Mouse (Mus musculus): ENCODE data around the gene Calcoco2. TPM values are rescaled to one million over a fixed set of nuclear protein-coding genes. Genes with fewer than 3 reads are reported as not detected.
A peak's percentile ranks its signal among the peaks of the same experiment; 100 is the strongest.

Calcoco2 gene
- polyA plus RNA-seq, 1 experiment from 2014 or later = not detected

DNA sequence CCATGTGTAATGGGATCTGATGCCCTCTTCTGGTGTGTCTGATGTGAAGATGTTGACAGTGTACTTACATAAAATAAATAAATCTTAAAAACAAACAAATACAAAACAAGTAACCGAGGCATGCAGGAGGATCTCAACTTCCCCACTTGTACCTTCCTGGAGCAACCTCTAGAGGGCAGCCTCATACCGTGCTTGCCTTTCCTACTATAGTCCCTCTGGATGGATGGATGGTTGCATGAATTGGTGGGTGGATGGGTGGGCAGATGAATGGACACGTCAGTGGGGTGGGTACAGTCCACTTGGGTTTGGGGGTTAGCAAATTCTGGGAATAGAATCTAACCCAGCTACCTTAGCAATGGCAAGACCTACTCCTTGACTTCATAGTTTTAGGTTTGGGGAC is 18.4 kb downstream of the Calcoco2 start:
- Histone ChIP-seq H3K27me3 (replicated peaks; ENCODE audit: control insufficient read depth, insufficient read depth, low read length) (no peaks in the 10 kb centered on the region), H3K4me3 (ENCODE audit: low read depth, low read length) (no peak overlapping the region), H3K4me1 (replicated peaks; ENCODE audit: control insufficient read depth, insufficient read depth, low read length) (no peaks in the 10 kb centered on the region), H3K4me2 (no peak overlapping the region), H3K27ac (ENCODE audit: low read depth, low read length) (no peak overlapping the region), H3K9me3 (ENCODE audit: control insufficient read depth, low read length) (no peaks in the 10 kb centered on the region), H3K36me3 (ENCODE audit: control insufficient read depth, insufficient read depth, low read length) (no peaks in the 10 kb centered on the region), H3K9ac (ENCODE audit: low read depth, low read length) (no peak overlapping the region)
- ATAC-seq (replicated peaks; ENCODE audit: low FRiP score) (no peak), DNase-seq (ENCODE audit: low spot score) (peak; percentile 41)
- 8% methylated on average over 3 of the region's 3 CpGs for WGBS

DNA sequence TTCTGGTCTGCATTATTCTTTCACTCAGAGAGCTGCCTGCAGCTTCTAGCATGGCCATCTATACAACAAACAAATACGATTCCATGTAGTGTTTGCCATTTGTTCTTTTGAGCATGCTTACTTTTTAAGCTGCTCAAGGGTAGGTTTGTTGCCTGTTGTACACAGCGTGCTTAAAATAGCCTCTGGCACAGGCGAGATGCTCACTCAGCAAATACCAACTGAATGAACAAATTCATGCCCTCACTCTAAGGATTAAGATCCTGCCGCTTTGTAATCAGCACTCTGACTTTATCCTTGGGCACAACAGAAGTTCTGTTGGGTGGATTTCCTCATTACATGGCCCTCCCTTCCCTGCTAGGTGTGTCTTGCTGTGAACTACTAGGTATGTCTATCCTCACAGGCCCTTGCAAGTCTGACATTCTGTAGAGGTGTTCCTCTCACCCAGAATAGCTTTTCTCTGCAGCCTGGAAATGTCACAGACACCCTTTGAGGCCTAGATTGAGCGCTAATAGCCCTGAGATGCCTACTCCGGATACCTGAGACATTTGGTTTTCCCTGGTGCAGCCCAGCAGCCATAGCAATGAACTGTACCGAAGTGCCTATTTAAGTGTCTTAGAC is 19.0 kb downstream of the Calcoco2 start:
- H3K27me3 ChIP-seq (replicated peaks; ENCODE audit: control insufficient read depth, insufficient read depth, low read length) = no peaks in the 10 kb centered on the region
- 46% methylated on average over 7 of the region's 7 CpGs for WGBS
- H3K9ac ChIP-seq (ENCODE audit: low read depth, low read length) = no peak overlapping the region
- no peaks in the 10 kb centered on the region for H3K36me3 ChIP-seq (ENCODE audit: control insufficient read depth, insufficient read depth, low read length)
- ATAC-seq (replicated peaks; ENCODE audit: low FRiP score) (no peak), DNase-seq (ENCODE audit: low spot score) (no peak)
- no peak overlapping the region for H3K4me3 ChIP-seq (ENCODE audit: low read depth, low read length)
- no peak overlapping the region for H3K4me2 ChIP-seq
- no peak overlapping the region for H3K27ac ChIP-seq (ENCODE audit: low read depth, low read length)
- no peaks in the 10 kb centered on the region for H3K9me3 ChIP-seq (ENCODE audit: control insufficient read depth, low read length)
- H3K4me1 ChIP-seq (replicated peaks; ENCODE audit: control insufficient read depth, insufficient read depth, low read length) = no peaks in the 10 kb centered on the region

DNA sequence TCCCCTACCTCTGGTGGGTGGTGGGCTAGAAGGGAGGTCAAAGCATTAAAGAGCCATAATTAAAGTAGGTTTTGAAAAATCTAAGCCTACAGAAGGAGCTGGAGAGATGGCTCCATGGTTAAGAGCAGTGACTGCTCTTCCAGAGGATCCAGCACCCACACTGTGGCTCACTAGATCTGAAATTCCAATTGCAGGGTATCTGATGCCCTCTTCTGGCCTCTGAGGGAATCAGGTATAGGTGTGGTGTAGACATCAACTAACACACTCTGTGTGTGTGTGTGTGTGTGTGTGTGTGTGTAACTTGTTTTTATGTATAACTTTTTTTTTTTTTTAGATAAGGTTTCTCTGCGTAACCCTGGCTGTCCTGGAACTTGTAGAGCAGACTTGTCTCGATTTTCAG is 20.7 kb downstream of the Calcoco2 start:
- Histone ChIP-seq H3K9ac (ENCODE audit: low read depth, low read length) (no peak overlapping the region), H3K27ac (ENCODE audit: low read depth, low read length) (no peak overlapping the region), H3K9me3 (ENCODE audit: control insufficient read depth, low read length) (no peaks in the 10 kb centered on the region), H3K36me3 (ENCODE audit: control insufficient read depth, insufficient read depth, low read length) (no peaks in the 10 kb centered on the region), H3K4me3 (ENCODE audit: low read depth, low read length) (no peak overlapping the region), H3K4me1 (replicated peaks; ENCODE audit: control insufficient read depth, insufficient read depth, low read length) (no peaks in the 10 kb centered on the region), H3K4me2 (no peak overlapping the region), H3K27me3 (replicated peaks; ENCODE audit: control insufficient read depth, insufficient read depth, low read length) (no peaks in the 10 kb centered on the region)
- 59% methylated on average over 2 of the region's 2 CpGs for WGBS
- DNase-seq (ENCODE audit: low spot score) = no peak
- ATAC-seq (replicated peaks; ENCODE audit: low FRiP score) = no peak

DNA sequence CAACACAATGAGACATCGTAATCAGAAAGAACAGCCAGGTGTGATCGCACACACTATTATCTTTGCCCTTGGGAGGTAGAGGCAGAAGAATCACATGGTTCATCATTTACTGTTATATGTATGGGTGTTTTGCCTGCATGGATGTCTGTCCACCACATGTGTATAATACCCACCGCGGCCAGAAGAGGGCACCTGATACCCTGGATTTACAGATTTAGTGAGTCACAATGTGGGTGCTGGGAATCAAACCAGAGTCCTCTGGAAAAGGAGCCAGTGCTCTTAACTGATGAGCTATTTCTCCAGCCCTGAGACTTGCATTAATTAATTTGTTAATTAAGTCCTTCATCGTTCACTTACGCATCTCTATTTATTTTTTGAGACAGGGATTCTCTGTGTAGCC is 23.8 kb downstream of the Calcoco2 start:
- Histone ChIP-seq H3K9ac (ENCODE audit: low read depth, low read length) (no peak overlapping the region), H3K27ac (ENCODE audit: low read depth, low read length) (no peak overlapping the region), H3K4me3 (ENCODE audit: low read depth, low read length) (no peak overlapping the region), H3K4me1 (replicated peaks; ENCODE audit: control insufficient read depth, insufficient read depth, low read length) (no peaks in the 10 kb centered on the region), H3K4me2 (no peak overlapping the region), H3K36me3 (ENCODE audit: control insufficient read depth, insufficient read depth, low read length) (no peaks in the 10 kb centered on the region), H3K9me3 (ENCODE audit: control insufficient read depth, low read length) (no peaks in the 10 kb centered on the region), H3K27me3 (replicated peaks; ENCODE audit: control insufficient read depth, insufficient read depth, low read length) (no peaks in the 10 kb centered on the region)
- ATAC-seq (replicated peaks; ENCODE audit: low FRiP score) (no peak), DNase-seq (ENCODE audit: low spot score) (no peak)
- WGBS = 82% methylated on average over 6 of the region's 6 CpGs

DNA sequence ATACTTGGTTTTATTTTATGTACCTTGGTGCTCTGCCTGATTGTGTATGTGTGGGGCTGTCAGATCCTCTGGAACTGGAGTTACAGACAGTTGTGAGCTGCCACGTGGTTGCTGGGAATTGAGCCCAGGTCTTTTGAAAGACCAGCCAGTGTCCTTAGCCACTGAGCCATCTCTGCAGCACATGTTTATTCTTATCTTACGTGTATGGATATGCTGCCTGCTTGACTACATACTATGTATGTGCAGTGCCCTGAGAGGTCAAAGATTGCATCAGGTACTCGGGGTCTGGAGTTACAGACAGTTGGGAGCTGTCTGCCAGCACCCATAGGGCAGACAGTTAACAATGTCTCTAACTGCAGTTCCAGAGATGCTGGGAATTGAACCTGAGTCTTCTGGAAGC is 29.1 kb downstream of the Calcoco2 start:
- 58% methylated on average over 3 of the region's 3 CpGs for WGBS
- DNase-seq (ENCODE audit: low spot score) (no peak), ATAC-seq (replicated peaks; ENCODE audit: low FRiP score) (no peak)
- Histone ChIP-seq H3K9ac (ENCODE audit: low read depth, low read length) (no peak overlapping the region), H3K4me3 (ENCODE audit: low read depth, low read length) (no peak overlapping the region), H3K36me3 (ENCODE audit: control insufficient read depth, insufficient read depth, low read length) (no peaks in the 10 kb centered on the region), H3K4me2 (no peak overlapping the region), H3K9me3 (ENCODE audit: control insufficient read depth, low read length) (no peaks in the 10 kb centered on the region), H3K27ac (ENCODE audit: low read depth, low read length) (no peak overlapping the region), H3K4me1 (replicated peaks; ENCODE audit: control insufficient read depth, insufficient read depth, low read length) (no peaks in the 10 kb centered on the region), H3K27me3 (replicated peaks; ENCODE audit: control insufficient read depth, insufficient read depth, low read length) (no peaks in the 10 kb centered on the region)

DNA sequence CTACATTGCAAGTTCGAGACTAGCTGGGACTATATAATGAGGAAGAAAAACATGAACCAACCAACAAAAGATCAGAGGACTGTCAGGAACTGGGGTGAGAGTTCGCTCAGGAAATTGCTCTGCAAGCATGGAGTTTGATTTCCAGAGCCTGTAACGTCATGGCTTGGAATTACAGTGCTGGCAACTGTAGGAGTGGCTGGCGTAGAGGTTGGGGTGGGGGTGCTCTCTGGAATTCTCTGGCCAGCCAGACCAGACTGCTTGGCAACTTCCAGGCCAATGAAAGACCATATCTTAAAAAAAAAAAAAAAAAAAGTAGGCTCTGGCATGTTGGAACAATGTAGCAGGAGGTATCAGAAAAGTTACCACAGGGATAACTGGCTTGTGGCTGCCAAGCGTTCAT is 31.0 kb downstream of the Calcoco2 start:
- Histone ChIP-seq H3K9ac (ENCODE audit: low read depth, low read length) (no peak overlapping the region), H3K4me1 (replicated peaks; ENCODE audit: control insufficient read depth, insufficient read depth, low read length) (no peaks in the 10 kb centered on the region), H3K27me3 (replicated peaks; ENCODE audit: control insufficient read depth, insufficient read depth, low read length) (no peaks in the 10 kb centered on the region), H3K4me2 (no peak overlapping the region), H3K27ac (ENCODE audit: low read depth, low read length) (no peak overlapping the region), H3K9me3 (ENCODE audit: control insufficient read depth, low read length) (no peaks in the 10 kb centered on the region), H3K4me3 (ENCODE audit: low read depth, low read length) (no peak overlapping the region), H3K36me3 (ENCODE audit: control insufficient read depth, insufficient read depth, low read length) (no peaks in the 10 kb centered on the region)
- DNase-seq (ENCODE audit: low spot score) = no peak
- 77% methylated on average over 5 of the region's 5 CpGs for WGBS
- no peak for ATAC-seq (replicated peaks; ENCODE audit: low FRiP score)

DNA sequence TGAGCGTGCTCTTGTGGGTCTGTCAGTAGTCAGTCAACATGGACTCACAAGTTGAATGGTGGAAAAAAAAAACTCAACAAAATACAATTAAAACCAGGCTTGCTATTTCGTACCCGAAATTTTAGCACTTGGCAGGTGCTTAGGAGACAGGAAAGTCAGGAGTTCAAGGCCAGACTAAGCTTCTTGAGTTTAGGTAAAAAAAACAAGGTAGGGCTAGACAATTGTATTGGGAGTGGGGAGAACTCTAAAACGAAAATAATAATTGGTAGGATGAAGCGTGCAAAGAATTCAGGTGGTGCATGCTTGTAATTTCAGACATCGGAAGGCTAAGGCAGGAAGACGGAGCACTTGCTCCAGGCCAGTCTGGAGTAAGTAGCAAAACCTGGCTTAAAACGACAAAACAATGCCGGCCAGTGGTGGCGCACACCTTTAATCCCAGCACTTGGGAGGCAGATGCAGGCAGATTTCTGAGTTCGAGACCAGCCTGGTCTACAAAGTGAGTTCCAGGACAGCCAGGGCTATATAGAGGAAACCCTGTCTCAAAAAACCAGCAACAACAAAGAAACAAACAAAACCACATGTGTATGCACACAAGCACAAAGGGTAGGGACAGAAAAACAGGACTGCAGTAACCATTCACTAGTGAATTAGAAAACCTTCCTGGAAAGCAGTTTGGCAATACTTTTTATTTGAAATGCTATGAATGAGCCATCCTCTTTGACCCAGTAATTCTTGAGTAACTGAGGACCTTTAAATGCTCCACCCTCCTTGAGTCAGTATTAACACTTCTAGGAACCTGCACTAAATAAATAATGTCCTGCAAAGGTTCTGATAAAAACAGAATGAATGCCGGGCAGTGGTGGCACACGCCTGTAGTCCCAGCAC is 35.3 kb downstream of the Calcoco2 start:
- WGBS = 61% methylated on average over 13 of the region's 13 CpGs
- Histone ChIP-seq H3K4me1 (replicated peaks; ENCODE audit: control insufficient read depth, insufficient read depth, low read length) (peaks cover 9% of the 10 kb centered on the region), H3K27ac (ENCODE audit: low read depth, low read length) (peak overlapping the region; percentile 70), H3K4me3 (ENCODE audit: low read depth, low read length) (peak overlapping the region; percentile 45), H3K36me3 (ENCODE audit: control insufficient read depth, insufficient read depth, low read length) (peaks cover 5% of the 10 kb centered on the region), H3K9ac (ENCODE audit: low read depth, low read length) (peak overlapping the region; percentile 51), H3K4me2 (peak overlapping the region; percentile 79), H3K9me3 (ENCODE audit: control insufficient read depth, low read length) (no peaks in the 10 kb centered on the region), H3K27me3 (replicated peaks; ENCODE audit: control insufficient read depth, insufficient read depth, low read length) (no peaks in the 10 kb centered on the region)
- DNase-seq (ENCODE audit: low spot score) (no peak), ATAC-seq (replicated peaks; ENCODE audit: low FRiP score) (no peak)

DNA sequence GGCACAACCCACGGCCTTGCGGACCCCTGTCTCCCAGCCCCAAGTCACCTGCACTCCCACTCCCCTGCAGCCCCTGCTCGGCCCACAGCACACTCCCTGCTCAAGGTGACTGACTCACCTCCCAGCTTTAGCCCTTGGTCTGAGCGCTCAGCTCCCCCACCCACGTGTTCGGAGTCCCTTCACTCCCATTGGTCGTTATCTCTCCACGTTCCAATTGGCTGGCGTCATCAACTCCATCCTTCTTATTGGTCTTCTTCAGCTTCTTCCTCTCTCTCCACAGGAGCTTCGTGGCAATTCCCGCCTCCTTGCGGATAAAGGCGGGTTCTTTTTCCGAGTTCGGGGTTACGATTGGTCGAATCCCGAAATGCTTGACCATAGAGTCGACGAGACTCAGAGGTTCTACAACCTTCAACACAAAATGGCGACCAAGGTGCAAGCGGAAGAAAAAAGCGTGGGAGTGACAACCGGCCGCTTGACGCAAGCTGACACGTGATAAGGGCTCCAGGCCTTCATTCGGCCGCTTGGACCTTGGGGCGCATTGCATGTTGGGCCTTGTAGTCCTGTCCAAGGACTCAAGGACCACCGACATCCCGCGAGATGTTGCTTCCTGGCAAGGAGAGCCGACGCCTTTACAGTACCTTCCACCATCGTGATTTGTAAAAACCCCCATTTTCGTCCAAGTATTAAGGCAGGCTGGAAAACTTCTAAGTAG is 36.1 kb downstream of the Calcoco2 start, which contains the start of gene Atp5g1:
Gene Atp5g1 (minus strand): TSS at position 162 of the 712 bp plus-strand sequence.
- Histone ChIP-seq H3K4me1 (replicated peaks; ENCODE audit: control insufficient read depth, insufficient read depth, low read length) (peaks cover 9% of the 10 kb centered on the region), H3K27ac (ENCODE audit: low read depth, low read length) (peak within 1 kb of the TSS; percentile 82), H3K4me3 (ENCODE audit: low read depth, low read length) (peak within 1 kb of the TSS; percentile 60), H3K36me3 (ENCODE audit: control insufficient read depth, insufficient read depth, low read length) (peaks cover 6% of the 10 kb centered on the region), H3K27me3 (replicated peaks; ENCODE audit: control insufficient read depth, insufficient read depth, low read length) (no peaks in the 10 kb centered on the region), H3K9ac (ENCODE audit: low read depth, low read length) (peak within 1 kb of the TSS; percentile 92), H3K9me3 (ENCODE audit: control insufficient read depth, low read length) (no peaks in the 10 kb centered on the region), H3K4me2 (peak within 1 kb of the TSS; percentile 94)
- under 1% methylated on average over 37 of the region's 37 CpGs for WGBS
- ATAC-seq (replicated peaks; ENCODE audit: low FRiP score) = peak; percentile 93
- peak; percentile 91 for DNase-seq (ENCODE audit: low spot score)

Data from liver, embryonic 11.5 days (tissue).